ENCODE assay signal across 10 mouse cellular contexts in genomic region chr17:3206527-3207398, GRCm38 (mm10).
DNase-seq lines count a peak whose midpoint lies in the region; ATAC-seq and TF ChIP-seq lines count a peak whose summit lies in the region.
"Had no signal": no experiment of that assay in that cellular context is flagged by ENCODE, and none has a peak within 500 bp of the region (broad histone marks: within the 10 kb centered on the region; RNA-seq: fewer than 3 reads in every experiment).

No protein-coding gene starts in this region.

- no peaks in the 10 kb centered on the region for H3K9me3 ChIP-seq in forebrain, postnatal 0 days (ENCODE audit: low read length)
- no peaks in the 10 kb centered on the region for H3K9me3 ChIP-seq in forebrain, embryonic 11.5 days (ENCODE audit: control insufficient read depth, low read length)
- no peaks in the 10 kb centered on the region for H3K9me3 ChIP-seq in heart, embryonic 14.5 days (ENCODE audit: control insufficient read depth, low read length)
- no peaks in the 10 kb centered on the region for H3K9me3 ChIP-seq in limb, embryonic 13.5 days
- H3K9me3 ChIP-seq: liver, embryonic 13.5 days had no signal

- no peak overlapping the region for H3K27ac ChIP-seq in forebrain, postnatal 0 days (ENCODE audit: low read depth, low read length)
- H3K27ac ChIP-seq in forebrain, embryonic 11.5 days (ENCODE audit: low read depth, low read length) = no peak overlapping the region
- H3K27ac ChIP-seq in cerebellum, adult 2 months (ENCODE audit: insufficient read depth, low read length) = no peak overlapping the region
- H3K27ac ChIP-seq in heart, embryonic 14.5 days (replicated peaks in 1 of 2; ENCODE audit: control insufficient read depth in 1 of 2, insufficient read depth in 1 of 2, low read depth in 2 of 2, low read length in 2 of 2) = peak overlapping the region; percentile 14 to 60; a peak in 2 of 4 replicates
- peak overlapping the region; percentile 18; the same call in 1 of the 2 replicates for H3K27ac ChIP-seq in limb, embryonic 13.5 days
- H3K27ac ChIP-seq: liver, embryonic 13.5 days had no signal

- no peaks in the 10 kb centered on the region; the same call in 1 of the 2 replicates for H3K36me3 ChIP-seq in forebrain, postnatal 0 days (ENCODE audit: insufficient read depth)
- H3K36me3 ChIP-seq in forebrain, embryonic 11.5 days (ENCODE audit: control insufficient read depth, insufficient read depth, low read length) = no peaks in the 10 kb centered on the region; the same call in 1 of the 2 replicates
- H3K36me3 ChIP-seq in heart, embryonic 14.5 days (ENCODE audit: control insufficient read depth, insufficient read depth, low read length) = peaks cover 26% of the 10 kb centered on the region; the same call in 1 of the 2 replicates
- peaks cover 27% of the 10 kb centered on the region for H3K36me3 ChIP-seq in limb, embryonic 13.5 days

- WGBS in forebrain, postnatal 0 days = 71% methylated on average over 2 of the region's 2 CpGs
- 90% methylated on average over 2 of the region's 2 CpGs for WGBS in forebrain, embryonic 11.5 days
- WGBS in cerebellum, adult 2 months = 3% methylated on average over 2 of the region's 2 CpGs
- 23% methylated on average over 2 of the region's 2 CpGs for WGBS in heart, embryonic 14.5 days
- 40% methylated on average over 2 of the region's 2 CpGs for WGBS in limb, embryonic 13.5 days

- no peak overlapping the region for H3K4me2 ChIP-seq in forebrain, postnatal 0 days (ENCODE audit: low read depth)
- no peak overlapping the region for H3K4me2 ChIP-seq in forebrain, embryonic 11.5 days (ENCODE audit: low read depth, low read length, severe bottlenecking)
- H3K4me2 ChIP-seq in heart, embryonic 14.5 days (ENCODE audit: low read length) = no peak overlapping the region
- H3K4me2 ChIP-seq in limb, embryonic 13.5 days (replicated peaks) = no peak overlapping the region
- H3K4me2 ChIP-seq: liver, embryonic 13.5 days had no signal

- peaks cover 8% of the 10 kb centered on the region; the same call in 1 of the 2 replicates for H3K4me1 ChIP-seq in forebrain, postnatal 0 days (ENCODE audit: insufficient read depth)
- H3K4me1 ChIP-seq in forebrain, embryonic 11.5 days (replicated peaks; ENCODE audit: control insufficient read depth, insufficient read depth, low read length) = no peaks in the 10 kb centered on the region
- H3K4me1 ChIP-seq in cerebellum, adult 2 months (ENCODE audit: control insufficient read depth, insufficient read depth, low read length) = peaks cover 7% of the 10 kb centered on the region; the same call in 1 of the 2 replicates
- peaks cover 4 to 13% of the 10 kb centered on the region in 2 experiments; a peak in 3 of 4 replicates for H3K4me1 ChIP-seq in heart, embryonic 14.5 days (ENCODE audit: control insufficient read depth in 2 of 2, insufficient read depth in 2 of 2, low read length in 2 of 2)
- peaks cover 36% of the 10 kb centered on the region for H3K4me1 ChIP-seq in limb, embryonic 13.5 days

- TF ChIP-seq CTCF in forebrain, postnatal 0 days (IDR thresholded peaks at IDR 0.05; ENCODE audit: low read depth) = no peak
- no peak for TF ChIP-seq CTCF in cerebellum, adult 2 months (IDR thresholded peaks at IDR 0.05; ENCODE audit: borderline replicate concordance, insufficient read depth, low read depth, low read length)

- TF ChIP-seq POLR2A in cerebellum, adult 2 months (IDR thresholded peaks at IDR 0.05; ENCODE audit: borderline replicate concordance, insufficient read depth, low read length) = no peak

- H3K4me3 ChIP-seq in forebrain, postnatal 0 days (ENCODE audit: low read depth, low read length) = no peak overlapping the region
- no peak overlapping the region for H3K4me3 ChIP-seq in forebrain, embryonic 11.5 days (ENCODE audit: low read depth, low read length)
- no peak overlapping the region for H3K4me3 ChIP-seq in cerebellum, adult 2 months (replicated peaks; ENCODE audit: insufficient read depth, low read depth, low read length)
- no peak overlapping the region for H3K4me3 ChIP-seq in heart, embryonic 14.5 days (ENCODE audit: control insufficient read depth in 1 of 2, insufficient read depth in 1 of 2, low read depth in 1 of 2, low read length in 2 of 2)
- H3K4me3 ChIP-seq in limb, embryonic 13.5 days = no peak overlapping the region
- H3K4me3 ChIP-seq: liver, embryonic 13.5 days had no signal

- no peak for DNase-seq in forebrain, postnatal 0 days
- DNase-seq in forebrain, embryonic 11.5 days (ENCODE audit: low spot score) = no peak
- peak; percentile 44 to 67 for DNase-seq in cerebellum, adult 2 months
- DNase-seq in spleen, adult 18-20 months = no peak
- DNase-seq in urinary bladder, postnatal 36 days (ENCODE audit: low spot score in 2 of 2) = no peak
- DNase-seq in right cerebral cortex, postnatal 10 days (ENCODE audit: low spot score in 2 of 2) = no peak
- DNase-seq: gastrocnemius, postnatal 10 days; liver, embryonic 13.5 days had no signal

- no peaks in the 10 kb centered on the region for H3K27me3 ChIP-seq in forebrain, postnatal 0 days (ENCODE audit: insufficient read depth, low read length)
- no peaks in the 10 kb centered on the region for H3K27me3 ChIP-seq in forebrain, embryonic 11.5 days (ENCODE audit: control insufficient read depth, insufficient read depth, low read length)
- no peaks in the 10 kb centered on the region for H3K27me3 ChIP-seq in cerebellum, adult 2 months (ENCODE audit: control insufficient read depth, insufficient read depth, low read length)
- no peaks in the 10 kb centered on the region for H3K27me3 ChIP-seq in heart, embryonic 14.5 days (ENCODE audit: control insufficient read depth, insufficient read depth, low read length)
- no peaks in the 10 kb centered on the region for H3K27me3 ChIP-seq in limb, embryonic 13.5 days
- H3K27me3 ChIP-seq: liver, embryonic 13.5 days had no signal

- peak; percentile 84 for ATAC-seq in forebrain, postnatal 0 days
- ATAC-seq in forebrain, embryonic 11.5 days (replicated peaks; ENCODE audit: low FRiP score) = no peak
- ATAC-seq in heart, embryonic 14.5 days (ENCODE audit: insufficient number of reproducible peaks, insufficient read depth, low FRiP score, low read depth) = no peak
- ATAC-seq in limb, embryonic 13.5 days (ENCODE audit: low FRiP score, low read depth) = no peak

- H3K9ac ChIP-seq in forebrain, postnatal 0 days = no peak overlapping the region
- H3K9ac ChIP-seq in forebrain, embryonic 11.5 days (ENCODE audit: low read length) = no peak overlapping the region
- H3K9ac ChIP-seq in heart, embryonic 14.5 days (ENCODE audit: low read length) = no peak overlapping the region
- H3K9ac ChIP-seq in limb, embryonic 13.5 days = no peak overlapping the region
- H3K9ac ChIP-seq: liver, embryonic 13.5 days had no signal

Comparison
In these comparisons a context has a peak if more than half of its experiments do, and no peak if none do; other contexts are left out.
1. DNase-seq: peak in cerebellum, adult 2 months (2 of 2); none in forebrain, postnatal 0 days (single experiment), forebrain, embryonic 11.5 days (single experiment), spleen, adult 18-20 months (0 of 2), urinary bladder, postnatal 36 days (0 of 2) and right cerebral cortex, postnatal 10 days (0 of 2).
2. H3K27ac ChIP-seq: peak in heart, embryonic 14.5 days (2 of 2) and limb, embryonic 13.5 days (single experiment); none in forebrain, postnatal 0 days (single experiment), forebrain, embryonic 11.5 days (single experiment) and cerebellum, adult 2 months (single experiment).